Comparison of ENCODE assay signal across 7 mouse cellular contexts in genomic region chr16:17124119-17124870, GRCm38 (mm10). TPM values are rescaled to one million over a fixed set of nuclear protein-coding genes. Genes with fewer than 3 reads are reported as not detected.
DNase-seq lines count a peak whose midpoint lies in the region; ATAC-seq and TF ChIP-seq lines count a peak whose summit lies in the region.

No protein-coding gene starts in this region.

- H3K27me3 ChIP-seq in CH12.LX (replicated peaks), result no peaks in the 10 kb centered on the region

- peaks cover 32 to 43% of the 10 kb centered on the region in 2 experiments for H3K36me3 ChIP-seq in CH12.LX (replicated peaks in 1 of 2; ENCODE audit: control insufficient read depth in 1 of 2, insufficient read depth in 1 of 2, low read length in 1 of 2)

- peaks cover 0 to 27% of the 10 kb centered on the region in 2 experiments; a peak in 2 of 4 replicates for H3K4me1 ChIP-seq in CH12.LX (ENCODE audit: control insufficient read depth in 1 of 2, insufficient read depth in 2 of 2)

- H3K4me2 ChIP-seq in CH12.LX (ENCODE audit: insufficient read depth, low read depth, poor library complexity, severe bottlenecking), result peak overlapping the region; percentile 87

- in situ Hi-C loops in CH12.LX (cut with MboI; ENCODE audit: low pct_ligation_motif_present, low pct_unique_long_range_greater_than_20kb, low sequenced_read_pairs), result no loop called here

- TF ChIP-seq RAD21 in CH12.LX (IDR thresholded peaks at IDR 0.05; ENCODE audit: low read depth, low read length), result no peak

- DNase-seq in CH12.LX (ENCODE audit: extremely low read depth) (no peak), MN1 (ENCODE audit: low spot score) (peak; percentile 50)
- peak; percentile 66 for DNase-seq in forelimb bud, embryonic 11.5 days (ENCODE audit: low read depth, low spot score)
- peak; percentile 85 for DNase-seq in yolk sac, embryonic 10.5 days (ENCODE audit: low spot score)
- no peak for DNase-seq in adrenal gland, adult 18-20 months (ENCODE audit: low spot score in 2 of 2)
- no peak for DNase-seq in cerebellum, postnatal 4 days (ENCODE audit: low spot score in 2 of 2)

- H3K79me2 ChIP-seq in CH12.LX (replicated peaks; ENCODE audit: control insufficient read depth, extremely low read depth, insufficient read depth, poor library complexity, severe bottlenecking), result peaks cover 16% of the 10 kb centered on the region

- peak overlapping the region; percentile 5; the same call in 1 of the 2 replicates for H3K27ac ChIP-seq in CH12.LX (ENCODE audit: insufficient read depth, low read depth)

- dilution Hi-C loops in CH12.LX (cut with MboI; ENCODE audit: extremely low pct_ligation_motif_present, extremely low pct_unique_long_range_greater_than_20kb, low sequenced_read_pairs), result no loop called here

- TF ChIP-seq POLR2A in CH12.LX (IDR thresholded peaks at IDR 0.05; ENCODE audit: low read depth, low read length), result no peak; the same call in 1 of the 2 replicates

- no peak for TF ChIP-seq EP300 in CH12.LX (IDR thresholded peaks at IDR 0.05; ENCODE audit: low read length)

- H3K9me3 ChIP-seq in CH12.LX (replicated peaks; ENCODE audit: low read length), result no peaks in the 10 kb centered on the region

- peak; percentile 25; the same call in 1 of the 2 replicates for ATAC-seq in megakaryocyte-erythroid progenitor cell, adult 5-6 weeks (replicated peaks; ENCODE audit: low FRiP score, low TSS enrichment, poor library complexity, severe bottlenecking)

- peak overlapping the region; percentile 67 for H3K9ac ChIP-seq in CH12.LX (ENCODE audit: insufficient read depth, low read depth)

- H3K4me3 ChIP-seq in CH12.LX (replicated peaks in 1 of 3; ENCODE audit: low read depth in 2 of 3, low read length in 2 of 3, poor library complexity in 1 of 3), result peak overlapping the region; percentile 64 to 90 (median 71)

- no peak for TF ChIP-seq CTCF in CH12.LX (conservative IDR thresholded peaks at IDR 0.05 in 1 of 2, IDR thresholded peaks at IDR 0.05 in 1 of 2; ENCODE audit: low read depth in 2 of 2, low read length in 2 of 2)

TF ChIP-seq in CH12.LX, 34 proteins besides CTCF, POLR2A, EP300 and RAD21:
- TF ChIP-seq NELFE (IDR thresholded peaks at IDR 0.05; ENCODE audit: low read depth, low read length), result no peak
- peak; percentile 22; the same call in 1 of the 2 replicates for TF ChIP-seq ZKSCAN1 (IDR thresholded peaks at IDR 0.05; ENCODE audit: borderline replicate concordance, low read depth, low read length)
- TF ChIP-seq NRF1 (IDR thresholded peaks at IDR 0.05; ENCODE audit: low read depth, low read length), result peak; percentile 68
TF ChIP-seq in CH12.LX: peak in this region for 2.

RNA-seq across cellular contexts. Expression of gene 2610318N02Rik, which starts 0.7 kb away (rescaled TPM):
- total RNA-seq in CH12.LX (2012; rRNA removed) (21.0 and 27.5 TPM in 2 replicates), CH12.LX (2014; rRNA removed) (33.3 and 33.8 TPM in 2 replicates)
- 71.1 and 78.4 TPM in 2 replicates for polyA plus RNA-seq in CH12.LX (2012; ENCODE audit: insufficient read length, low read depth)
- total RNA-seq in megakaryocyte-erythroid progenitor cell, adult 5-6 weeks (2014; fragmentation: Nextera tagmentation), result 36.0 and 78.4 TPM in 2 replicates
- total RNA-seq in megakaryocyte-erythroid progenitor cell, adult 5-6 weeks (2017), result 9.3 and 19.2 TPM in 2 replicates
- under 1 TPM in 1 of 2 experiments, not detected in 1; 0.70 TPM for total RNA-seq in adrenal gland, adult 18-20 months (2021)

RNA-seq across cellular contexts. Expression of gene Sdf2l1, which starts 7.9 kb away (rescaled TPM):
- total RNA-seq in CH12.LX (2012; rRNA removed) (235 and 348 TPM in 2 replicates), CH12.LX (2014; rRNA removed) (159 and 168 TPM in 2 replicates)
- 159 and 165 TPM in 2 replicates for polyA plus RNA-seq in CH12.LX (2012; ENCODE audit: insufficient read length, low read depth)
- 20.4 and 21.1 TPM in 2 replicates for total RNA-seq in megakaryocyte-erythroid progenitor cell, adult 5-6 weeks (2014; fragmentation: Nextera tagmentation)
- total RNA-seq in megakaryocyte-erythroid progenitor cell, adult 5-6 weeks (2017), result 29.5 and 40.7 TPM in 2 replicates
- total RNA-seq in adrenal gland, adult 18-20 months (2021), result 10 to 100 TPM; 33.4 to 41.0 TPM

RNA-seq across cellular contexts. Expression of gene Ppil2, which starts 13.2 kb away (rescaled TPM):
- total RNA-seq in CH12.LX (2012; rRNA removed), result 101 and 102 TPM in 2 replicates
- total RNA-seq in CH12.LX (2014; rRNA removed), result 82.9 and 98.1 TPM in 2 replicates
- polyA plus RNA-seq in CH12.LX (2012; ENCODE audit: insufficient read length, low read depth), result 88.1 and 90.1 TPM in 2 replicates
- total RNA-seq in megakaryocyte-erythroid progenitor cell, adult 5-6 weeks (2014; fragmentation: Nextera tagmentation), result 74.1 and 94.8 TPM in 2 replicates
- 81.5 and 99.2 TPM in 2 replicates for total RNA-seq in megakaryocyte-erythroid progenitor cell, adult 5-6 weeks (2017)
- 10 to 100 TPM; 71.7 to 90.4 TPM for total RNA-seq in adrenal gland, adult 18-20 months (2021)

RNA-seq across cellular contexts. Expression of gene Ydjc, which starts 20.1 kb away (rescaled TPM):
- total RNA-seq in CH12.LX (2012; rRNA removed), result 68.0 and 70.9 TPM in 2 replicates
- total RNA-seq in CH12.LX (2014; rRNA removed), result 48.9 and 54.3 TPM in 2 replicates
- polyA plus RNA-seq in CH12.LX (2012; ENCODE audit: insufficient read length, low read depth), result 63.4 and 65.3 TPM in 2 replicates
- 13.3 and 13.4 TPM in 2 replicates for total RNA-seq in megakaryocyte-erythroid progenitor cell, adult 5-6 weeks (2014; fragmentation: Nextera tagmentation)
- 11.4 and 11.7 TPM in 2 replicates for total RNA-seq in megakaryocyte-erythroid progenitor cell, adult 5-6 weeks (2017)
- total RNA-seq in adrenal gland, adult 18-20 months (2021), result 1 to 10 TPM; 2.4 to 6.4 TPM

RNA-seq across cellular contexts. Expression of gene Ccdc116, which starts 22.7 kb away (rescaled TPM):
- 4.4 and 6.4 TPM in 2 replicates for total RNA-seq in CH12.LX (2012; rRNA removed)
- 7.5 and 8.9 TPM in 2 replicates for total RNA-seq in CH12.LX (2014; rRNA removed)
- 7.7 and 9.7 TPM in 2 replicates for polyA plus RNA-seq in CH12.LX (2012; ENCODE audit: insufficient read length, low read depth)
- 1.2 and 2.1 TPM in 2 replicates for total RNA-seq in megakaryocyte-erythroid progenitor cell, adult 5-6 weeks (2014; fragmentation: Nextera tagmentation)
- total RNA-seq in megakaryocyte-erythroid progenitor cell, adult 5-6 weeks (2017), result 0.57 and 0.70 TPM in 2 replicates
- under 1 TPM in 1 of 2 experiments, not detected in 1; 0.16 TPM for total RNA-seq in adrenal gland, adult 18-20 months (2021)

Comparison
In these comparisons a context has a peak if more than half of its experiments do, and no peak if none do; other contexts are left out.
1. DNase-seq: peak in MN1 (single experiment), forelimb bud, embryonic 11.5 days (single experiment) and yolk sac, embryonic 10.5 days (single experiment); none in CH12.LX (single experiment), adrenal gland, adult 18-20 months (0 of 2) and cerebellum, postnatal 4 days (0 of 2).
2. RNA of gene 2610318N02Rik, which starts 0.7 kb away (total RNA-seq): 9.3 to 78.4 TPM in megakaryocyte-erythroid progenitor cell, adult 5-6 weeks and 21.0 to 33.8 TPM in CH12.LX; 0.70 TPM in adrenal gland, adult 18-20 months; every median in the first group is over 4 times any median in the second.